Mouse (Mus musculus) A20 (cell line): ENCODE measurements at regions not wholly inside any gene's neighbourhood (a gene's known extent, or its start where the extent isn't known, plus 50 kb on each side); places are given as distances from the start of the nearest gene placed in this dataset.

Source experiments
- DNase-seq: peaks from one replicate; pipeline ENCODE4 v3.0.0-alpha.2; 2011; ENCODE audit warnings: low read depth, low spot score

GRCm38 (mm10) chr13:80611937-80612336, 271.2 kb upstream of the Arrdc3 start:
- no peak for DNase-seq

- DNase-seq, result no peak
Measured at GRCm38 (mm10) chr13:80613167-80613883, 269.9 kb upstream of the Arrdc3 start.

- DNase-seq, result peak; percentile 9
Measured at GRCm38 (mm10) chr13:80613884-80614247, 269.3 kb upstream of the Arrdc3 start.

GRCm38 (mm10) chr13:80614971-80615370, 268.2 kb upstream of the Arrdc3 start:
- no peak for DNase-seq

- no peak for DNase-seq
Measured at GRCm38 (mm10) chr13:80623005-80623404, 260.2 kb upstream of the Arrdc3 start.

GRCm38 (mm10) chr13:80641334-80641733, 241.8 kb upstream of the Arrdc3 start:
- DNase-seq, result no peak

- no peak for DNase-seq
Measured at GRCm38 (mm10) chr13:80647578-80647977, 235.6 kb upstream of the Arrdc3 start.

GRCm38 (mm10) chr13:80652967-80653539, 230.1 kb upstream of the Arrdc3 start:
- no peak for DNase-seq

- DNase-seq, result no peak
Measured at GRCm38 (mm10) chr13:80666186-80666713, 216.9 kb upstream of the Arrdc3 start.

- DNase-seq, result no peak
Measured at GRCm38 (mm10) chr13:80689871-80690270, 193.3 kb upstream of the Arrdc3 start.

- no peak for DNase-seq
Measured at GRCm38 (mm10) chr13:80690654-80691386, 192.4 kb upstream of the Arrdc3 start.

GRCm38 (mm10) chr13:80695549-80696150, 187.5 kb upstream of the Arrdc3 start:
- no peak for DNase-seq

- no peak for DNase-seq
Measured at GRCm38 (mm10) chr13:80709531-80710306, 173.5 kb upstream of the Arrdc3 start.

GRCm38 (mm10) chr13:80719313-80719712, 163.9 kb upstream of the Arrdc3 start:
- no peak for DNase-seq

GRCm38 (mm10) chr13:80723215-80724006, 159.8 kb upstream of the Arrdc3 start:
- DNase-seq, result no peak

- DNase-seq, result no peak
Measured at GRCm38 (mm10) chr13:80729202-80729601, 154.0 kb upstream of the Arrdc3 start.

GRCm38 (mm10) chr13:80745991-80746390, 137.2 kb upstream of the Arrdc3 start:
- DNase-seq, result no peak

- peak; percentile 44 for DNase-seq
Measured at GRCm38 (mm10) chr13:80747022-80747421, 136.2 kb upstream of the Arrdc3 start.
